Mouse (Mus musculus) heart, embryonic 10.5 days (tissue): ENCODE results near the gene Rnh1. TPM values are rescaled to one million over a fixed set of nuclear protein-coding genes. Genes with fewer than 3 reads are reported as not detected.

Experiments
- DNase-seq: peaks from one replicate; pipeline ENCODE4 v3.0.0-alpha.2; 2017; ENCODE audit warnings: low spot score
- H3K27ac ChIP-seq: fragments of 300-500 bp; sonication (generic); 2 replicates; pipeline ENCODE4 v1.5.1; 2016; ENCODE audit warnings: mild to moderate bottlenecking
- H3K27me3 ChIP-seq: fragments of 300-500 bp; sonication (generic); 2 replicates; pipeline ENCODE4 v1.6.1; 2016; ENCODE audit warnings: mild to moderate bottlenecking; ENCODE audit not compliant: poor library complexity, insufficient read depth, severe bottlenecking
- H3K36me3 ChIP-seq: fragments of 300-500 bp; sonication (generic); 2 replicates; pipeline ENCODE4 v1.6.1; 2016; ENCODE audit warnings: mild to moderate bottlenecking, moderate library complexity
- H3K4me1 ChIP-seq: fragments of 300-500 bp; sonication (generic); 2 replicates; pipeline ENCODE4 v1.6.1; 2016; ENCODE audit warnings: mild to moderate bottlenecking
- H3K4me3 ChIP-seq: fragments of 300-500 bp; sonication (generic); 2 replicates; pipeline ENCODE4 v1.5.1; 2016; ENCODE audit warnings: mild to moderate bottlenecking, moderate library complexity
- H3K9me3 ChIP-seq: fragments of 300-500 bp; sonication (generic); 2 replicates; pipeline ENCODE4 v1.6.1; 2016; ENCODE audit warnings: mild to moderate bottlenecking, moderate library complexity
- WGBS: fragments of 180-500 bp; shearing (Covaris S2); methylation state at CpG from one replicate; pipeline ENCODE4 v1.1.7; 2016; 5-methylcytosine and 5-hydroxymethylcytosine counted together
- microRNA counts: library from miRNA; unstranded; fragments of <30 nt; microRNA quantifications from one replicate; lab custom pipeline; 2017
- microRNA-seq: library from miRNA; unstranded; fragments of <30 nt; microRNA quantifications from one replicate; pipeline ENCODE4, GENCODE M21; 2017
- polyA plus RNA-seq: library from polyadenylated mRNA; unstranded; fragments of >200 nt; fragmentation: Nextera tagmentation; extraction: Ambion mirVana; gene quantifications from 2 replicates; pipeline ENCODE4 v1.2.1, GENCODE M21; 2016

Rnh1 gene
- polyA plus RNA-seq, 1 experiment from 2014 or later, result 105 TPM

GRCm38 (mm10) chr7:141115874-141116273, 56.8 kb downstream of the Rnh1 start:
- no peaks in the 10 kb centered on the region for H3K36me3 ChIP-seq
- no peak overlapping the region for H3K4me3 ChIP-seq

More at GRCm38 (mm10) chr7:141115874-141116273, 56.8 kb downstream of the Rnh1 start:
- peaks cover 8% of the 10 kb centered on the region; the same call in 1 of the 2 replicates for H3K4me1 ChIP-seq
- no peak overlapping the region for H3K27ac ChIP-seq
- no peak for DNase-seq
- peaks cover 48% of the 10 kb centered on the region for H3K27me3 ChIP-seq
- H3K9me3 ChIP-seq, result no peaks in the 10 kb centered on the region
- 81% methylated on average over 9 of the region's 9 CpGs for WGBS

MicroRNAs within 50 kb of the gene (microRNA counts, 519-probe panel; counts per million panel counts)
- microRNA mmu-miR-210 (lab: Ali Mortazavi, UCI), result 7,075 counts per million, percentile 78 among the panel's probes with 10 or more counts

Small RNAs within 50 kb of the gene (microRNA-seq; reads per million reads assigned to microRNA genes)
- 1,122 reads per million, percentile 80 among the genes with 10 or more reads in this experiment for gene Mir210

Other genes starting within 250 kb of the Rnh1 start
- gene Pgghg, start 231.5 kb downstream of the Rnh1 start, polyA plus RNA-seq, result 13.7 and 16.1 TPM in 2 replicates
- gene Ifitm5, start 222.6 kb downstream of the Rnh1 start, polyA plus RNA-seq, result 1.8 and 2.3 TPM in 2 replicates
- gene Gm45717, start 216.9 kb downstream of the Rnh1 start, polyA plus RNA-seq, result not detected in 2 replicates
- gene Ifitm2, start 216.9 kb downstream of the Rnh1 start, polyA plus RNA-seq, result 402 and 508 TPM in 2 replicates
- 3.6 and 12.5 TPM in 2 replicates for gene Ifitm1, start 205.6 kb downstream of the Rnh1 start, polyA plus RNA-seq
- 24.5 and 32.7 TPM in 2 replicates for gene Ifitm3, start 162.1 kb downstream of the Rnh1 start, polyA plus RNA-seq
- gene Ifitm6, start 154.9 kb downstream of the Rnh1 start, polyA plus RNA-seq, result not detected in 2 replicates
- not detected in 2 replicates for gene Gm17387, start 143.7 kb downstream of the Rnh1 start, polyA plus RNA-seq
- 2.6 and 12.7 TPM in 2 replicates for gene B4galnt4, start 111.8 kb downstream of the Rnh1 start, polyA plus RNA-seq
- 0.94 and 3.4 TPM in 2 replicates for gene Pkp3, start 94.6 kb downstream of the Rnh1 start, polyA plus RNA-seq
- 3.0 and 5.7 TPM in 2 replicates for gene Sigirr, start 72.3 kb downstream of the Rnh1 start, polyA plus RNA-seq
- gene Ano9, start 55.1 kb downstream of the Rnh1 start, polyA plus RNA-seq, result 0.42 and 0.97 TPM in 2 replicates
- gene Ptdss2, start 50.5 kb downstream of the Rnh1 start, polyA plus RNA-seq, result 87.8 and 91.1 TPM in 2 replicates
- 89.6 and 92.6 TPM in 2 replicates for gene Hras, start 21.1 kb upstream of the Rnh1 start, polyA plus RNA-seq
- 3.3 and 6.7 TPM in 2 replicates for gene Lrrc56, start 21.3 kb upstream of the Rnh1 start, polyA plus RNA-seq
- gene Lmntd2, start 41.2 kb upstream of the Rnh1 start, polyA plus RNA-seq, result 1.4 and 2.1 TPM in 2 replicates
- 22.6 and 41.4 TPM in 2 replicates for gene Rassf7, start 43.0 kb upstream of the Rnh1 start, polyA plus RNA-seq
- 73.5 and 84.7 TPM in 2 replicates for gene Phrf1, start 55.9 kb upstream of the Rnh1 start, polyA plus RNA-seq
- gene Irf7, start 93.6 kb upstream of the Rnh1 start, polyA plus RNA-seq, result 0.39 and 0.60 TPM in 2 replicates
- not detected in 2 replicates for gene Cdhr5, start 103.9 kb upstream of the Rnh1 start, polyA plus RNA-seq
- gene Sct, start 106.3 kb upstream of the Rnh1 start, polyA plus RNA-seq, result 1.7 and 5.0 TPM in 2 replicates
- gene Drd4, start 119.1 kb upstream of the Rnh1 start, polyA plus RNA-seq, result 0.13 TPM in 1 of 2 replicates, not detected in the other
- gene Deaf1, start 154.8 kb upstream of the Rnh1 start, polyA plus RNA-seq, result 35.6 and 39.4 TPM in 2 replicates
- 39.5 and 41.2 TPM in 2 replicates for gene Tmem80, start 154.9 kb upstream of the Rnh1 start, polyA plus RNA-seq
- 3.1 and 8.2 TPM in 2 replicates for gene Eps8l2, start 166.0 kb upstream of the Rnh1 start, polyA plus RNA-seq
- gene Taldo1, start 219.3 kb upstream of the Rnh1 start, polyA plus RNA-seq, result 270 and 285 TPM in 2 replicates
- gene Gatd1, start 241.3 kb upstream of the Rnh1 start, polyA plus RNA-seq, result 29.5 and 37.4 TPM in 2 replicates